Mouse (Mus musculus) midbrain, embryonic 16.5 days (tissue): Measurements from ENCODE around the gene Tcam1. TPM values are rescaled to one million over a fixed set of nuclear protein-coding genes. Genes with fewer than 3 reads are reported as not detected.

Source experiments
- ATAC-seq: fragments of 200-750 bp; cut with Nextera tagmentation; 2 replicates; pipeline ENCODE4 v1.8.0; 2017; ENCODE audit warnings: moderate TSS enrichment
- H3K27ac ChIP-seq: fragments of 300-500 bp; sonication (generic); 2 replicates; pipeline ENCODE4 v1.5.1; 2014; ENCODE audit warnings: mild to moderate bottlenecking, low read length, mixed read lengths
- H3K27me3 ChIP-seq: fragments of 300-500 bp; sonication (generic); 2 replicates; pipeline ENCODE4 v1.6.1; 2014; ENCODE audit warnings: low read depth, low read length, mixed read lengths; ENCODE audit not compliant: control insufficient read depth, insufficient read depth
- H3K36me3 ChIP-seq: fragments of 300-500 bp; sonication (generic); 2 replicates; pipeline ENCODE4 v1.6.1; 2014; ENCODE audit warnings: mild to moderate bottlenecking, low read length, moderate library complexity, mixed read lengths; ENCODE audit not compliant: control insufficient read depth, insufficient read depth
- H3K4me1 ChIP-seq: fragments of 300-500 bp; sonication (generic); 2 replicates; pipeline ENCODE4 v1.6.1; 2014; ENCODE audit warnings: mild to moderate bottlenecking, low read length, mixed read lengths; ENCODE audit not compliant: control insufficient read depth, insufficient read depth
- H3K4me2 ChIP-seq: fragments of 300-500 bp; sonication (generic); 2 replicates; pipeline ENCODE4 v1.6.1; 2014; ENCODE audit warnings: mild to moderate bottlenecking, low read length, mixed read lengths
- H3K4me3 ChIP-seq: fragments of 300-500 bp; sonication (generic); 2 replicates; pipeline ENCODE4 v1.5.1; 2014; ENCODE audit warnings: low read depth, mild to moderate bottlenecking, low read length, moderate library complexity, mixed read lengths
- H3K9ac ChIP-seq: fragments of 300-500 bp; sonication (generic); 2 replicates; pipeline ENCODE4 v1.6.1; 2014; ENCODE audit warnings: low read depth, low read length, mixed read lengths
- H3K9me3 ChIP-seq: fragments of 300-500 bp; sonication (generic); replicated peaks from 2 replicates; pipeline ENCODE4 v1.6.1; 2014; ENCODE audit warnings: mild to moderate bottlenecking, low read length, mixed read lengths; ENCODE audit not compliant: control insufficient read depth, poor library complexity, severe bottlenecking
- WGBS: fragments of 180-500 bp; shearing (Covaris S2); extraction: QIAGEN DNeasy Blood & Tissue Kit; methylation state at CpG from one replicate; pipeline ENCODE4 v1.1.7; 2014; 5-methylcytosine and 5-hydroxymethylcytosine counted together
- polyA plus RNA-seq: library from polyadenylated mRNA; unstranded; fragments of >200 nt; fragmentation: Nextera tagmentation; extraction: Ambion mirVana; gene quantifications from 2 replicates; pipeline ENCODE4 v1.2.1, GENCODE M21; 2015

Tcam1 gene
- polyA plus RNA-seq, 1 experiment from 2014 or later = 0.05 TPM

DNA sequence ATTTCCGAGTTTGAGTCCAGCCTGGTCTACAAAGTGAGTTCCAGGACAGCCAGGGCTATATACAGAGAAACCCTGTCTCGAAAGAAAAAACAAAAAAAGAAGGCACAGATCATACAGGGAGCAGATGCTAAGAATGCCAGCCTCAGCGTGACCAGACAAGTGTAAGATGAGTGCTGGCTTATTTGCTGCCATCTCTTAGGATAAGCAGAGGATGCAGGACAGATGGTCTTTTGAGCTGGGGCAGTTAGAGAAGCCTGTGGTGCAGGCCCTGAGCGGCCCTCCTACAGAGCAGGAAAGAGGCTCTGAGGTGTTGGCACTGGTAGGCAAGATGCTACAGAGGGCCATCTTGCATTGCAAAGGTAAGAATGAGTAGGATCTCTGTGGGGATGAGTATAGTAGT, 6.9 kb downstream of the Tcam1 start:
- Histone ChIP-seq H3K27ac (no peak overlapping the region), H3K4me1 (no peaks in the 10 kb centered on the region), H3K27me3 (no peaks in the 10 kb centered on the region), H3K9ac (no peak overlapping the region), H3K9me3 (no peaks in the 10 kb centered on the region), H3K36me3 (no peaks in the 10 kb centered on the region), H3K4me3 (no peak overlapping the region), H3K4me2 (no peak overlapping the region)
- ATAC-seq = no peak
- WGBS = 86% methylated on average over 4 of the region's 4 CpGs

DNA sequence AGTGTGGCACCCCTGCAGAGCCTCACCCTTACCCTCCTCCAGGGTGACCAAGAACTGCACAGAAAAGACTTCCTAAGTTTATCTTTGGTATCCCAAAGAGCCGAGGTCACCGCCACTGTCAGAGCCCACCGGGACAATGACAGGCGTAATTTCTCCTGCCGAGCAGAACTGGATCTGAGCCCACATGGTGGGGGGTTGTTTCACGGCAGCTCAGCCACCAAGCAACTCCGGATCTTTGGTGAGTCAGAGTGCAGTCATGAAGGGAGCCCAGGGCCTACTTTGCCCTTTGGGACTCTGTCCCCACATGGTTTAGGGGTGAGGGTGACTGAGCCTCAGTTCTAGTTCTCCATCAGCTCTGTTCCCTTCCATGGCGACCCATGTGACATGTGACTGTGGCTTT, 7.7 kb downstream of the Tcam1 start:
- WGBS = 67% methylated on average over 8 of the region's 8 CpGs
- ATAC-seq = no peak

DNA sequence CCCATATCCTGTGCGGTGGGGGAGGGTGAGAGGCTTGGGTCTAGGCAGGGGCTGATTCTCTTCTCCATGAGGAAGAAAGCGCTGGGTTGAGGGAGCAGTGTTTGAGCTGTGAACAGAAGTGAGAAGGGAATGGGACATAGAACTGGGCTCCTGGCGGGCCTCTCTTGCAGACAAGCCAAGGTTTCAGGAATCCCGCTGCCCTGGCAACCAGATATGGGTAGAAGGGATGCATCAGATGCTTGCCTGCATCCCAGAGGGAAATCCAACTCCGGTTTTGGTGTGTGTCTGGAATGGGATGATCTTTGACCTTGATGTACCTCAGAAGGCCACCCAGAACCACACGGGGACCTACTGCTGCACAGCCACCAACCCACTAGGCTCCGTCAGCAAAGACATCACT, 9.7 kb downstream of the Tcam1 start:
- 86% methylated on average over 7 of the region's 7 CpGs for WGBS
- H3K36me3 ChIP-seq = no peaks in the 10 kb centered on the region

More for the DNA sequence above, 7.7 kb downstream of the Tcam1 start:
- Histone ChIP-seq H3K27me3 (no peaks in the 10 kb centered on the region), H3K4me2 (no peak overlapping the region), H3K36me3 (no peaks in the 10 kb centered on the region), H3K27ac (no peak overlapping the region), H3K4me3 (no peak overlapping the region), H3K9me3 (no peaks in the 10 kb centered on the region), H3K4me1 (no peaks in the 10 kb centered on the region), H3K9ac (no peak overlapping the region)

DNA sequence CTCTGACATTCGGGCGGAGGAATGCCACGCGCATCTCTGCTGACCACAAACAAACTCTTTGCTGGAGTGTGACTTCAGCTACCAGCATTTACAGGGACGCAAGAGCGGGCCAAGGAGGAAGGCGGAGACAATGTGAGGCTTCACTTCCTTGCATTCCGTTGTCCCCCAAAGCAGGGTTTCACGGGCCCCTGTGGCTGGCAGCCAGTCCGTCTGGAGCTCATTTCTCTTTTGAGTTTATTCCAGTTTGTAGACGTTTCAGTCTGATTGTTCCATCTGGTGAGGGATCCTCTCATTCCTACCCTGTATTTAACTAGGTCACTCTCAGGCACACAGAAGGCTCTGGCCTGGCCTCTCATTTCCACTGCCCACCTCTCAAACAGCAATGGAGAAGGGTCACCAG, 10.5 kb downstream of the Tcam1 start:
- no peak overlapping the region for H3K4me2 ChIP-seq
- WGBS = 69% methylated on average over 11 of the region's 11 CpGs
- no peaks in the 10 kb centered on the region for H3K27me3 ChIP-seq
- ATAC-seq = no peak
- H3K27ac ChIP-seq = no peak overlapping the region
- H3K36me3 ChIP-seq = no peaks in the 10 kb centered on the region
- no peak overlapping the region for H3K4me3 ChIP-seq
- H3K4me1 ChIP-seq = no peaks in the 10 kb centered on the region
- no peak overlapping the region for H3K9ac ChIP-seq
- no peaks in the 10 kb centered on the region for H3K9me3 ChIP-seq

More for the DNA sequence above, 9.7 kb downstream of the Tcam1 start:
- Histone ChIP-seq H3K4me1 (no peaks in the 10 kb centered on the region), H3K4me3 (no peak overlapping the region), H3K27ac (no peak overlapping the region), H3K9me3 (no peaks in the 10 kb centered on the region), H3K27me3 (no peaks in the 10 kb centered on the region), H3K9ac (no peak overlapping the region), H3K4me2 (no peak overlapping the region)
- ATAC-seq = no peak

DNA sequence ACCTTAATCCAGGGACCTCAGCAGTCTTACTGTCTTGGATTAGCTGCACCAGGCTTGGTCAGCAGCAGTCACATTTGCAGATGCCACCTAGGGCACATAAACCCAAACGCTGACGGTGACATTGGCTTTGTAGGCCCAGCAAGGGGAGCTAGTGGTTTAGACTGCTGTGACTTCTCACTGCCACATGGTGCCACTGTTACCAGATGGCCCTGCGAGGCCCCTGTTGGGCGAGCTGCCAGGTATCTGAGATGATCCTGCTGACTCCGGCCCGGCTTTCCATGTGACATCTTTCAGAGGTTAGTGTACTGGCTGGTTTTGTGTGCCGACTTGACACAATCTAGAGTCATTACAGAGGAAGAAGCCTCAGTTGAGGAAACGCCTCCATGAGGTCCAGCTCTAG, 12.9 kb downstream of the Tcam1 start:
- ATAC-seq = no peak
- Histone ChIP-seq H3K27me3 (no peaks in the 10 kb centered on the region), H3K4me2 (no peak overlapping the region), H3K9me3 (no peaks in the 10 kb centered on the region), H3K27ac (no peak overlapping the region), H3K9ac (no peak overlapping the region), H3K4me1 (no peaks in the 10 kb centered on the region), H3K36me3 (no peaks in the 10 kb centered on the region), H3K4me3 (no peak overlapping the region)
- 66% methylated on average over 8 of the region's 8 CpGs for WGBS

DNA sequence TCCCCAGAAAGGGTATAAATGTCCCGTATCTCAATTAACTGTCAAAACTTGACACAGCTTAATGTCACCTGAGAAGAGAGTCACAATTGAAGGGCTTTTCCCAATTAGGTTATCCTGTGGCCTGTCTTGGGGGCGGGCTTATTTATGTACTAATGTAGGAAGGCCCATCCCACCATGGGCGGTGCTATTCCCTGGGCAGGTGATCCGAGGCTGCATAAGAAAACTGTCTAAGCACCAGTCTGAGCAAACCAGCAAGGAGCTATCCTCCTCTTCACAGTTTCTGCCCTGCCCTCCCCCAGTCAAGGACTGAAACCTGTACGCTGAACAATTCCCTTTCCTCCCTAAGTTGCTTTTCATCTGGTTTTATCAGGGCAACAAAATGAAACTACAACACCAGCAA, 13.9 kb downstream of the Tcam1 start:
- Histone ChIP-seq H3K36me3 (no peaks in the 10 kb centered on the region), H3K27ac (no peak overlapping the region), H3K27me3 (no peaks in the 10 kb centered on the region), H3K9me3 (no peaks in the 10 kb centered on the region), H3K4me1 (no peaks in the 10 kb centered on the region), H3K9ac (no peak overlapping the region), H3K4me2 (no peak overlapping the region), H3K4me3 (no peak overlapping the region)
- ATAC-seq = no peak
- WGBS = 93% methylated on average over 5 of the region's 5 CpGs

DNA sequence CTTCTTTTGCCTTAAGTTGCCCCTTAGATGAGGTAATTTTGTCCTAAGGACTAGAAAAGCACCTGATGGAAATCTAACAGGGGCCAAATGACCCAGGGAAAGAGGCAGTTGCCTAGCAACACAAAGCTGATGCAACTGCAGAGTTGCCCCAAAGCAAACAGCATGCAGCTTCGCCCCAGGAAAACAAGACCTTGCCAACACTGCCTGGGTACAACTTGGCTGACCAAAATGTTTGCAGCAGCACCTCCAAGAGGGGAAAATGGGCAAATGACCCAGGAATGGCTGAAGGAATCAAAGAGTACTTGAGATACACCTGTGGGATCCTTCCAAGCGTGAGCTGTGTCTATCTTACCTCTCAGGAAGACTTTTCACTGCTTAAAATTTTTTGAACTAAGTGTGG, 15.4 kb downstream of the Tcam1 start:
- ATAC-seq = no peak
- 94% methylated on average over 2 of the region's 2 CpGs for WGBS
- Histone ChIP-seq H3K9me3 (no peaks in the 10 kb centered on the region), H3K27me3 (no peaks in the 10 kb centered on the region), H3K4me2 (no peak overlapping the region), H3K27ac (no peak overlapping the region), H3K9ac (no peak overlapping the region), H3K36me3 (no peaks in the 10 kb centered on the region), H3K4me1 (no peaks in the 10 kb centered on the region), H3K4me3 (no peak overlapping the region)

DNA sequence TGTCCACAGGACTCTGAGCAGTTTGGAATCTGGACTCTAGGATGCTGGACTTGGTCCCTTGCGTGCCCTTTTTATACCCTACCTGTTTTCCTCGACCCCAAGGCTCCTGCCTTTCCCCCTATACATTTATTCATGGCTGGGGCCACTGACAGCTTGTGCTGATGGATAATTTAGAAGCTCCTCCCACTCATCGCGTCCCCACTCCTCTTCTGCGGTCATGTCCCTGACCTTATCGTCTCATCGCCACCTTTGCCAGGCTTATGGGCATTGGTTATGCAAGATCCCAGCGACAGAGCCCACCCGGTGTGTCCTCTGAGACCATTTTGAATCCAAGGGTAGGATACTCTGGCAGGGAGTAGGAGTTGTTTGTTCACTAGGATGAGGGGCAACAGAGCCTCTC, 25.3 kb downstream of the Tcam1 start, which contains the start of gene Gh:
TSS of gene Gh (minus strand) at position 101 of the 400 bp plus-strand sequence.
- no peak within 1 kb of the TSS for H3K4me3 ChIP-seq
- no peaks in the 10 kb centered on the region for H3K36me3 ChIP-seq
- H3K27ac ChIP-seq = no peak within 1 kb of the TSS
- no peaks in the 10 kb centered on the region for H3K4me1 ChIP-seq
- no peak within 1 kb of the TSS for H3K9ac ChIP-seq
- no peaks in the 10 kb centered on the region for H3K9me3 ChIP-seq
- no peaks in the 10 kb centered on the region for H3K27me3 ChIP-seq
- H3K4me2 ChIP-seq = no peak within 1 kb of the TSS
- 86% methylated on average over 9 of the region's 9 CpGs for WGBS
- ATAC-seq = no peak

DNA sequence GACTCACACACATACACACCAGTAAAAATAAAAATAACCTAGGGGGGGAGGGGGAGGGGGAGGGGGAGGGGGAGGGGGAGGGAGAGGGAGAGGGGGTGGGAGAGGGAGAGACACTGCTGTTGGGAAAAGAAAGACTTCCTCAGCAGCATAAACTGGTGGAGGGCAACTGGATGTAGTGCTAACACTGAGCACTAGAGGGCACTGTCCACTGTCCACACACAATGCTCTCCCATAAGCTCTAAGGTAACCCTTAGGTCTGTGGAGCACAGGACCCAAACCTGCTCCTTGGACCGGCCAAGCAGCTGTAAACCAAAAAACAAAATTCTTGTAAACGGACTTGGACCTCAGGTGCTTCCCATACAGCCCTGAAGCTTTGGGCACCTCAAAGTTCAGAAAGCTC, 26.2 kb downstream of the Tcam1 start:
- ATAC-seq = no peak
- Histone ChIP-seq H3K4me2 (no peak overlapping the region), H3K27ac (no peak overlapping the region), H3K4me3 (no peak overlapping the region), H3K36me3 (no peaks in the 10 kb centered on the region), H3K9me3 (no peaks in the 10 kb centered on the region), H3K4me1 (no peaks in the 10 kb centered on the region), H3K27me3 (no peaks in the 10 kb centered on the region), H3K9ac (no peak overlapping the region)
- WGBS = 18% methylated on average over 2 of the region's 2 CpGs
